Mouse (Mus musculus): Measurements from ENCODE around the gene Zmynd8. TPM values are rescaled to one million over a fixed set of nuclear protein-coding genes. Genes with fewer than 3 reads are reported as not detected.

Zmynd8 gene
- total RNA-seq (2021), result 100 to 1,000 TPM; 182 to 188 TPM
- long read RNA-seq, experiment 1, partial matches to known transcripts, result 29 of 74 reads
- long read RNA-seq, experiment 1, other reads (novel, unspliced or antisense), result 45 of 74 reads
- long read RNA-seq, experiment 2, partial matches to known transcripts, result 38 of 73 reads
- long read RNA-seq, experiment 2, other reads (novel, unspliced or antisense), result 35 of 73 reads

DNA sequence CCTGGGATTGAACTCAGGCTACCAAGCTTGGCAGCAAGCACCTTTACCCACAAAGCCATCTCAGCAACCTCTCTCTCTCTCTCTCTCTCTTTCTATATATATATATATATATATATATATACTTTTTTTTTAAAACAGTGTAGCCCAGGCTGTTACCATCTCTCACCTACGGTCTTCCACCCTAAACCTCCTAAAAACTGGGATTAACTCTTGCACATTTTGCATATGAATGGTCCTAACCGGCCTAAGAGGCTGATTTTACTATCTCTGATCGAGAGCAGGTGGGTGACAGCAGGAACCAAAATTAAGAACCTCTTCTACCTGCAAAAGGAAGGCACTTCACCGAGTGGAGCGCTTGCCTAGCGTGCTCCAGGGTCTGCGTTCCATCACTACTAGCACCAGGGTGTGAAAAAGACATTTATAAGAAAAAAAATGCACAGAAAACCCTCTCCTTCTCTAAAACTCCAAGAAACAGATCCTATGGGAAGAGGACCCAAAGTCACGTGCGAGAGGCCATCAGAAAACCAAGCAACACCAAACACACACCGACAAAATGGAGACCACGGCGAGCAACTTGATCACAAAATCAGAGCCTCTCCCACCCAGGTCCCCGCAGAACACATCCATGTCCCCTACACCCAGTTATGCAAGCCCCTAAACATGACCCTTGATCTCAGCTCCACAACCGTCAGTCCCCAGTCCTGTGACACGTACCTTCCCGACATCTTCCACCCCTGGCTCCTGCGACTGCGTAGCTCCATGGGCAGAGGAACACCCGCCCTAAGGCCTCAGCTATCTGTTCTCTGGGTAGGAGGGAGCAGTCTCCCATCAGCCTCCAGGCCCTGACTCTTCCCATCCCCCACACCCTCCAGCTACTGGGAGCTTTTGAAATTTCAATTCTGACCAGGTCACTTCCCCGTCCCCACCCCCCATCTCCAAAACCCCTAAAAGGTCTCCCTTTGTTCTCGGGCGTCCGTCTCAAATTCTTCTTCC lies at the start of gene Zmynd8:
Zmynd8 (minus strand) TSS at position 815 of the 993 bp plus-strand sequence.
- intact Hi-C loops (cut with DNase I), result no loop called here
- Histone ChIP-seq H3K27ac (no peak within 1 kb of the TSS), H3K4me3 (no peak within 1 kb of the TSS)
- no peak for TF ChIP-seq CTCF (IDR thresholded peaks at IDR 0.05)
- no peak for DNase-seq (ENCODE audit: extremely low spot score in 1 of 2, low spot score in 2 of 2)

DNA sequence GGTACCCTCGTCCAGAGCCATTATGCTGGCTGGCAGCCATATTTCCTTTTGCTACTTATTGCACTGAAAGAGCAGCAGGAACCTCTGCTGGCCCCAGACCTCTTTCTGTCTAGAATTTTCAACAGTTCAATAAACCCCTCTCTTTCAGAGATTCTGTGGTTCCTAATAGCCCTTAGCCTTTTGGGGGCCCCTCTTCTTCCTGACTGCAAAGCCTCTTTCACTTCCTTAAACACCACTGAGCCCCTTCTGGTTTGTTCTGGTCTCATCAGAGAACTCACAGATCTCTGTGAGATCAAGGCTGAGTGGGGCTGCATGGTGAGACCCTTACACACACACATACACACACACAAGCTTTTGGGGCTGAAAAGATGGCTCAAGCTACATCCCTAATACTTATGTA lies 49.2 kb upstream of the Zmynd8 start:
- intact Hi-C loops (cut with DNase I), result loop anchor here (10.0 kb wide), 1 partner anchor 357 kb away; no protein-coding TSS in a partner anchor
- Histone ChIP-seq H3K4me3 (no peak overlapping the region), H3K27ac (no peak overlapping the region; the same call in 1 of the 2 replicates)
- no peak for TF ChIP-seq CTCF (IDR thresholded peaks at IDR 0.05)
- no peak for DNase-seq (ENCODE audit: extremely low spot score in 1 of 2, low spot score in 2 of 2)

DNA sequence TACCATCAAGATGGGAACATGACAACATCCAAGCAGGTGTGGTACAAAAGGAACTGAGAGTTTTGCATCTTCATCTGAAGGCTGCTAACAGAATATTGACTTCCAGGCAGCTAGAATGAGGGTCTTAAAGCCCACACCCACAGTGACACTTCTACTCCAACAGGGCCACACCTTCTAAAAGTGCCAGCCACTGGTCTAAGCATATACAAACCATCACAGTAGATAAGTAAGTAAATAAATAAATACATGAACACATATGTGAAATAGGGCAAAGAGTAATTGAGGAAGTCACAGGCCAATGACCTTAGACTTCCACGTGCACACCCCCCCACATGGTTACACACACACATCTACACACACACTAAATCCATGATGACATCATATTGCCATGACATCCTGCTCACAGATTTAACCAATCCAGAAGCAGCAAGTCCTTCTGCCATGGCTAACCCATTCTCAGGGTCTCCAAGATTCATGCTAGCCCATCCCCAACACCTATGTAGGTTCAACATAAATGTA lies 47.3 kb upstream of the Zmynd8 start:
- no peak for DNase-seq (ENCODE audit: extremely low spot score in 1 of 2, low spot score in 2 of 2)
- intact Hi-C loops (cut with DNase I), result loop anchor here (10.0 kb wide), 1 partner anchor 359 kb away; no protein-coding TSS in a partner anchor
- Histone ChIP-seq H3K4me3 (no peak overlapping the region), H3K27ac (no peak overlapping the region)
- no peak for TF ChIP-seq CTCF (IDR thresholded peaks at IDR 0.05)

DNA sequence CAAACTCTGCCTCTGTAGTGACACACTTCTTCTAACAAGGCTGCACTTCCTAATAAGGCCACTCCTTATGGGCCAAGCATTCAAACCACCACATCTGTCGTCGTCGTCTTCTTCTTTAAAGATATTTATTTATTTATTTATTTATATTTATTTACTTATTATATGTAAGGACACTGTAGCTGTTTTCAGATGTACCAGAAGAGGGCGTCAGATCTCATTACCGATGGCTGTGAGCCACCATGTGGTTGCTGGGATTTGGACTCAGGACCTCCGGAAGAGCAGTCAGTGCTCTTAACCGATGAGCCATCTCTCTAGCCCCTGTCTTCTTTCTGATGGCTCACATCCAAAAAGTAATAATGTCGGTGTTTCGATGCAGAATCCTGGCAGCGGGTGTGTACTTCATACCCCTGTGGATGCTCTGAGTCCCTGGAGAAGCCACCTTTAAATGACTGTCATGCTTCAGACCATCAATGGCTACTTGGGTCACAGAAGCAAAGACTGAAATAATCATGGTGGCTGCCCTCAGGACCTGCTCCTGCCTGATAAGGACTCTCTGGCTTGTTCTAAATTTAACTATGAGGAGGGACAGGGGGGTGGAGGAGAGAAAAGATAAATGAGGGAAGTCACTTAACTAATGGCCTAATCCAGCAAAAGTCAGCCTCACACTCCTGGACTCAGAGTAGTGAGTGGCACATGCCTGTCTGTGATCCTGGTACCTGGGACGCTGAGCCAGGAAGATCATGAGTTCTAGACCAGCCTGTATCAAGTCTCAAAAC lies 45.9 kb upstream of the Zmynd8 start:
- H3K27ac ChIP-seq, result no peak overlapping the region
- DNase-seq (ENCODE audit: extremely low spot score in 1 of 2, low spot score in 2 of 2), result no peak
- no peak; the same call in 1 of the 2 replicates for TF ChIP-seq CTCF (IDR thresholded peaks at IDR 0.05)
- no peak overlapping the region for H3K4me3 ChIP-seq
- intact Hi-C loops (cut with DNase I), result loop anchor here (10.0 kb wide), 1 partner anchor 360 kb away; no protein-coding TSS in a partner anchor

DNA sequence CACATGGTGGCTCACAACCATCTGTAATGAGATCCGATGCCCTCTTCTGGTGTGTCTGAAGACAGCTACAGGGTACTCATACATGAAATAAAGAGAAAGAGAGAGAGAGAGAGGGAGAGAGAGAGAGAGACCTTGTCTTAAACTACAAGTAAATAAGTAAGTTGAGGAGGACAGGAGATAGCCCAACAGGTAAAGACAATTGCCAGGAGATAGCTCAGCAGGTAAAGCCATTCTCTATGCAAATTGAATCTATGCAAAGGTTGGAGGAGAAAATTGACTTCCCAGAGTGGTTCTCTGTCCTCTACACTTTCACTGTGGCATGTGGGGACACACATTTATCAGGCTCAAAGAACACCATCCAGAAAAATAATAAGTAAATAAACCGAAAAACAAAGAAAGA lies 44.3 kb upstream of the Zmynd8 start:
- no peak for TF ChIP-seq CTCF (IDR thresholded peaks at IDR 0.05)
- no peak for DNase-seq (ENCODE audit: extremely low spot score in 1 of 2, low spot score in 2 of 2)
- Histone ChIP-seq H3K4me3 (no peak overlapping the region), H3K27ac (no peak overlapping the region)
- intact Hi-C loops (cut with DNase I), result loop anchor here (10.0 kb wide), 1 partner anchor 362 kb away; no protein-coding TSS in a partner anchor

DNA sequence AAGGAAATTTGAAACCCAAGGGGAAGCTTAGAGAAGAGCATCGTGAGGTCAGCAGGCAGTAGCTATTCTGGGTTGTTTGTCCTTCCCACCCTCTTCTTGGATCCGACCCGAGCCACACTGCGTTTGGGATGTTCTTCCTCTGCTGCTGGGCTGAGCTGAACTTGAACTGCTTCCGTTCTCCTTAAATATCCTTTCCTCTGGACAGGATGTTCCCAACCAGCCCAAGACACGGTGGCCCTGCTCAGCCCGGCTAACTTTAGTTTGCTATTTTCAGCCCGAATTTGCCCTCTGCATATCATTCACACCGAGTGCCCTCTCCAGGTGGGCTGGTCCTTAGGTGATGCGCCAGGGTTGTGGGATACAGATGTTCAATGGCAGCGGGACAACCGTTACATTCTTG lies 37.3 kb upstream of the Zmynd8 start:
- intact Hi-C loops (cut with DNase I), result no loop called here
- DNase-seq (ENCODE audit: extremely low spot score in 1 of 2, low spot score in 2 of 2), result no peak
- H3K4me3 ChIP-seq, result no peak overlapping the region
- no peak overlapping the region for H3K27ac ChIP-seq
- no peak for TF ChIP-seq CTCF (IDR thresholded peaks at IDR 0.05)

DNA sequence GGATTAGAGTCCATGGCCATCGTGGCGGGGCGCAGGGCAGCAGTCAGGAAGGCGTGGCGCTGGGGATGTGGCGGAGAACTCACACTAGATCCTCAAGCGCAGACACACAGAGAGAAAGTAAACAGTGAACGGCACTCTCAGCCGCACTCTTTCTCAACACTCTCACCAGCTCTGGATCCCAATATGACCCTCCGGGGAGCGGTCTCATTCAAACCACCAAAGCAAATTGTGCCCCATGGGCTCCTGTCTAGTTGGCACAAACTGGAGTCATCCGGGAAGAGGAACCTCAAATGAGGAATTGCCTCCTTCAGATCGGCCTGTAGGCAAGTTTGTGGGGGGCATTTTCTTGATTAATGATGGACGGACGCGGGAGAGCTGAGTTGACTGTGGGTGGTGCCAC lies 28.9 kb upstream of the Zmynd8 start:
- DNase-seq (ENCODE audit: extremely low spot score in 1 of 2, low spot score in 2 of 2), result no peak
- Histone ChIP-seq H3K27ac (no peak overlapping the region), H3K4me3 (no peak overlapping the region)
- intact Hi-C loops (cut with DNase I), result no loop called here
- TF ChIP-seq CTCF (IDR thresholded peaks at IDR 0.05), result no peak

DNA sequence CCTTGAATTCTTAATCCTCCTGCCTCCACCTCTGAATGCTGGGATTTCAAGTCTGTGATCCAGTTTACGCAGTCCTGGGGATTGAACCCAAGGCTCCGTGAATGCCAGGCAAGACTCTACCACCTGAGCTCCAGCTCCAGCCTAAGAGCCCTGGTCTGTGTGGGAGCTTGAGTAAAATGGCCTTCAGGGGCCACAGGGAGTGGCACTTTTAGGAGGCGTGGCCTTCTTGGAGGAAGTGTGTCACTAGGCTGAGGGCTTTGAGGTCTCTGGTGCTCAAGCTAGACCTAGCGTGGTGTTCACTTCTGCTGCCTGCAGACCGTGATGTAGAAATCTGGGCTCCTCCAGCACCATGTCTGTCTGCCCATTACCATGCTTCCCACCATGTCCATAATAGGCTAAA lies 27.4 kb upstream of the Zmynd8 start:
- H3K4me3 ChIP-seq, result no peak overlapping the region
- no peak for TF ChIP-seq CTCF (IDR thresholded peaks at IDR 0.05)
- intact Hi-C loops (cut with DNase I), result no loop called here
- H3K27ac ChIP-seq, result no peak overlapping the region
- no peak for DNase-seq (ENCODE audit: extremely low spot score in 1 of 2, low spot score in 2 of 2)

DNA sequence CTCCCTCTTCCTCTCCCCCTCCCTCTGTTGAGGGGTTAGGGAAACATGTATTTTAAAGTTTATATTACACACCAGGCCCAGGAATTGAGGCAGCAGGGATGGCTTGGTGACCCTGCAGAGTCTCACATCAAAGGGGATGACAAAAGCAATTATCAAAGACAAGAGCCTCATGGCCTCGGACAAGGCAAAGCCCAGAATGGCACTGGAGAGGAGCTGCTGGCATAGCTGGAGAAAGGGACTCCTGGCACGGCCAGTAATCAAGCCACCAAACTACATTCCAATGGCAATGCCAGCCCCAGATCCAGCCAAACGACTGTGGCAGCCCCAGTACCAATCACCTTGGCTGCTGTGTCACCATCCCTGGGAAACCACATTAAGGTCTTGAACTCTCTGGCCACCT lies 26.3 kb upstream of the Zmynd8 start:
- no peak for DNase-seq (ENCODE audit: extremely low spot score in 1 of 2, low spot score in 2 of 2)
- Histone ChIP-seq H3K27ac (no peak overlapping the region), H3K4me3 (no peak overlapping the region)
- intact Hi-C loops (cut with DNase I), result no loop called here
- no peak for TF ChIP-seq CTCF (IDR thresholded peaks at IDR 0.05)

DNA sequence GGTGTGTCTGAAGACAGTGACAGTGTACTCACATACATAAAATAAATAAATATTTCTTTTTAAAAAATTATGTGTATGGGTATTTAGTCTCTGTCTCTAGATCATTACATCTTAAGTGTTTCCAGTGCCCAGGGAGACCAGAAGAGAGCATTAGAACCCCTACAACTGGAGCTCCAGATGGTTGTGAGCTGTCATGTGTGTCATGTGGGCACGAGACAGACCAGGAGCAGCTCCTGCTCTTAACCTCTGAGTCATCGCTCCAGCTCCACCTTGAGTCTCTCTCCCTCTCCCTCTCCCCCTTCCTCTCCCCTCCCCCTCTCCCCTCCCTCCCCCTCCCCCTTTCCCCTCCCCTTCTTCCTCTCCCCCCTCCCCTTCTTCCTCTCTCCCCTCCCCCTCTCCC lies 25.9 kb upstream of the Zmynd8 start:
- intact Hi-C loops (cut with DNase I), result loop anchor here (5.0 kb wide), 2 partner anchors 68 to 397 kb away; partner anchors contain the start of gene Ncoa3
- H3K4me3 ChIP-seq, result no peak overlapping the region
- H3K27ac ChIP-seq, result no peak overlapping the region
- no peak for TF ChIP-seq CTCF (IDR thresholded peaks at IDR 0.05)
- DNase-seq (ENCODE audit: extremely low spot score in 1 of 2, low spot score in 2 of 2), result no peak

DNA sequence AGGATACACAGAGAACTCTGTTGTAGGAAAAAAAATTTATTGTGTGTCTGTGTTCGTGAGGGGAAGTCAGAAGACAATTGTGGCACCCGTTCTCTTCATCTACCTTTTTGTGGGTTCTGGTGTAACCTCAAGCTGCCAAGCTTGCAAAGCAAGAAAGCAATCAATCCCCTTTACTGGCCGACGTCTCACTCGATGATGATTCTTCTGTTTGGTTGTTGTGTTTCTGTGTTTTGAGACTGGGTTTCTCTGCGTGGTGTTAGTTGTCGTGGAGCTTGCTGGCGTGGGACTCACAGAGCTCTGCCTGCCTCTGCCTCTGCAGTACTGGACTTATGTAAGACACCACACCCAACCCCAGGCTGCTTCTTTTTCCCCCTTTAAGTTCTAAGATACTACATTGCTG lies 24.9 kb upstream of the Zmynd8 start:
- no peak for DNase-seq (ENCODE audit: extremely low spot score in 1 of 2, low spot score in 2 of 2)
- no peak overlapping the region for H3K27ac ChIP-seq
- TF ChIP-seq CTCF (IDR thresholded peaks at IDR 0.05), result no peak
- H3K4me3 ChIP-seq, result no peak overlapping the region
- intact Hi-C loops (cut with DNase I), result loop anchor here (5.0 kb wide), 2 partner anchors 69 to 396 kb away; partner anchors contain the start of gene Ncoa3

All from left cerebral cortex, adult 2 months (tissue).